Mouse (Mus musculus): ENCODE measurements at regions not wholly inside any gene's neighbourhood (a gene's known extent, or its start where the extent isn't known, plus 50 kb on each side); places are given as distances from the start of the nearest gene placed in this dataset.

GRCm38 (mm10) chr1:63365126-63365525 is 80.6 kb upstream of the Adam23 start:
- no peak for DNase-seq (ENCODE audit: extremely low spot score in 1 of 2, low spot score in 1 of 2)

DNA sequence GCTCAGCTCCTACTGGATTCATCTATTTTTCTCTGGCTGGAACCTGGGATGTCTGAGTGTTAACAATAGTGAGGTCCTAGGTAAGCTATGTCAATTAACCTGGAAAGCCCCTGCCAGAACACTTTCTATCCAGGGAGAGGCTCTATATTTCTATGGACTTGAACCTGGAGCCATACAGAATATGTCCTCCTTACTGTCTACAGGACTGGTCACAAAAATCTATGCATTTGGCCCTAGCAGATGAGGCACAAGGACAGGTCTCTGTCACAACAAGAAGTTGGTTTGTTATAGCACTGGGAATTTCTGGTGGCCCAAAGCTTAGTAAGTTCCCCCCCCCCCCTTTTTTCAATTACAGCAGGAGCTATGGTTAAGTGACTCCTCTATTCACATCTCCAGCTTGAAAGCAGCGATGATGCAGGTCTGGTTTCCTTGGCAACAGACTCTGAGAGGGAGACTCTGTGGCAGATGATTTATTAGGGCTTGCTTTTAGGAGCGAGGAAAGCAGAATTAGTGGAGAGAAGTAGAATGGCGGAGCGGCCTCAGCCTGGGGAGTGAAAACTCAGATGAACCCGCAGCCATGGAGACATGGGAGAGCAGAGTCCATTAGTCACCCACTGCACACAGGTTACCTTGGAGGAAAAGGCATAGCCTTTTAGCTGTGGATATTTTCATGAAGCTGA is 77.9 kb upstream of the Adam23 start:
- peak; percentile 16 to 25 for DNase-seq (ENCODE audit: extremely low spot score in 1 of 2, low spot score in 1 of 2)

GRCm38 (mm10) chr1:63368921-63369320 is 76.8 kb upstream of the Adam23 start:
- no peak for DNase-seq (ENCODE audit: extremely low spot score in 1 of 2, low spot score in 1 of 2)

DNA sequence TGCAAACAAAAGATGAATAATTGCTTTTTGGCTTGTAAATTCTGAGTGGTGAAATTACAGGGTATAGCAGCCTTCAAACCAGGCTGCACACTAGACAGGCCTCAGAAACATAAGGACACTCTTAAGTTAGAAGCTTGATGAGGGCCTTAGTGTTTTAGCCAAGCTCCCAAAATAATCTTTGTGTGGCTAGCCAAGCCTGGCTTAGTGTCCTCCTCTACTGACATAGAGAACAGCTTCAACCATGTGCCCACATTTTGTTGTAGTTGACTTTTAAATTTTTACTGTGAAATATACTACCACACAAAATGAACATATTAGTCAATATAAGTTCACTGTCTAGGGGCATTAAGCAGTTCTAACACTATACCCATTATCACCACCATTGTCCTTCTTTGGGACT is 76.1 kb upstream of the Adam23 start:
- DNase-seq (ENCODE audit: extremely low spot score in 1 of 2, low spot score in 1 of 2), result no peak

GRCm38 (mm10) chr1:63383110-63383509 is 62.6 kb upstream of the Adam23 start:
- no peak for DNase-seq (ENCODE audit: extremely low spot score in 1 of 2, low spot score in 1 of 2)

DNA sequence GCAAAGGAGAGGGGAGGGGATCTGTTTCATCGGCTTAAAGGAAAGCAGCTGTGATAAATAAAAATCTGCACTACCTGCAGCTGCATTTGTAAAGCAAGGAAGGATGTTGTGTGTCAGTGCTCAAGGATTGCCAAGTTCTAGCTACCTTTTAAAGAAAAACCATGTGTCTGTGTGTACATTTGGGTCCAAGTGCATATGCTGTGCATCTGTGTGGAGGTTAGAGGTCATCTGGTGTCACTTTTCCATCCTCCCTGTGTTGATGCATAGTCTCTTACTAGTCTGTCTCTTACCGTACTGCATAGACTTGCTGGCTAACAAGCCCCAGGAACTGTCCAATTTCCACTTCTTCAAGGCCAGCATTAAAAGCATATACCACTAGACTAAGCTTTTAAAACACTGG is 60.6 kb upstream of the Adam23 start:
- DNase-seq (ENCODE audit: extremely low spot score in 1 of 2, low spot score in 1 of 2), result no peak

GRCm38 (mm10) chr1:63395427-63395826 is 50.3 kb upstream of the Adam23 start:
- no peak for DNase-seq (ENCODE audit: extremely low spot score in 1 of 2, low spot score in 1 of 2)

All from layer of hippocampus, postnatal 25 days (tissue).